Mouse (Mus musculus): ENCODE results near the gene Sorcs2.

Gene Sorcs2

GRCm38 (mm10) chr5:36166346-36167013, 231.5 kb downstream of the Sorcs2 start:
- DNase-seq, result no peak

GRCm38 (mm10) chr5:36165424-36166302, 232.3 kb downstream of the Sorcs2 start:
- DNase-seq, result no peak

- DNase-seq, result no peak
Measured at GRCm38 (mm10) chr5:36154879-36155485, 243.0 kb downstream of the Sorcs2 start.

GRCm38 (mm10) chr5:36153261-36153660, 244.7 kb downstream of the Sorcs2 start:
- no peak for DNase-seq

GRCm38 (mm10) chr5:36151086-36151485, 246.9 kb downstream of the Sorcs2 start:
- peak; percentile 27 for DNase-seq

GRCm38 (mm10) chr5:36149098-36149497, 248.8 kb downstream of the Sorcs2 start:
- no peak for DNase-seq

GRCm38 (mm10) chr5:36146589-36146988, 251.3 kb downstream of the Sorcs2 start:
- no peak for DNase-seq

- DNase-seq, result no peak
Measured at GRCm38 (mm10) chr5:36144560-36144959, 253.4 kb downstream of the Sorcs2 start.

GRCm38 (mm10) chr5:36141676-36142255, 256.2 kb downstream of the Sorcs2 start:
- DNase-seq, result no peak

GRCm38 (mm10) chr5:36141112-36141511, 256.8 kb downstream of the Sorcs2 start:
- DNase-seq, result peak; percentile 29

- no peak for DNase-seq
Measured at GRCm38 (mm10) chr5:36139766-36140165, 258.2 kb downstream of the Sorcs2 start.

GRCm38 (mm10) chr5:36135874-36136542, 261.9 kb downstream of the Sorcs2 start:
- DNase-seq, result no peak

GRCm38 (mm10) chr5:36134302-36134701, 263.6 kb downstream of the Sorcs2 start:
- no peak for DNase-seq

- no peak for DNase-seq
Measured at GRCm38 (mm10) chr5:36133893-36134292, 264.0 kb downstream of the Sorcs2 start.

- DNase-seq, result no peak
Measured at GRCm38 (mm10) chr5:36130393-36131011, 267.4 kb downstream of the Sorcs2 start.

- no peak for DNase-seq
Measured at GRCm38 (mm10) chr5:36129661-36130060, 268.3 kb downstream of the Sorcs2 start.

GRCm38 (mm10) chr5:36128513-36128912, 269.4 kb downstream of the Sorcs2 start:
- no peak for DNase-seq

GRCm38 (mm10) chr5:36124993-36125392, 272.9 kb downstream of the Sorcs2 start:
- no peak for DNase-seq

- DNase-seq, result no peak
Measured at GRCm38 (mm10) chr5:36122987-36123386, 275.0 kb downstream of the Sorcs2 start.

- DNase-seq, result peak; percentile 17
Measured at GRCm38 (mm10) chr5:36120931-36121341, 277.0 kb downstream of the Sorcs2 start.

- no peak for DNase-seq
Measured at GRCm38 (mm10) chr5:36118061-36118460, 279.9 kb downstream of the Sorcs2 start.

- no peak for DNase-seq
Measured at GRCm38 (mm10) chr5:36115519-36115918, 282.4 kb downstream of the Sorcs2 start.

Data from kidney, adult 9 months (tissue).